Mouse (Mus musculus) CD4-positive, CD25-positive, alpha-beta regulatory T cell, adult 4 months (primary cell): ENCODE measurements around the gene Cdipt. TPM values are rescaled to one million over a fixed set of nuclear protein-coding genes. Genes with fewer than 3 reads are reported as not detected.

ENCODE experiments used
- ATAC-seq: one replicate; pipeline ENCODE4 v1.8.0; 2017
- polyA plus RNA-seq, 2 experiments: library from polyadenylated mRNA; unstranded; fragments of 100-300 nt; shearing (Covaris generic); gene quantifications; one replicate each; pipeline ENCODE4 v1.2.1; 2017

Gene Cdipt
- polyA plus RNA-seq, 2 experiments from 2014 or later: 121 to 152 TPM

- no peak for ATAC-seq
Observed at GRCm38 (mm10) chr7:127025556-127026160, 49.9 kb downstream of the Cdipt start.

GRCm38 (mm10) chr7:127026161-127026600 lies 50.5 kb downstream of the Cdipt start:
- ATAC-seq: no peak

GRCm38 (mm10) chr7:127026616-127026983 lies 50.9 kb downstream of the Cdipt start:
- no peak for ATAC-seq

GRCm38 (mm10) chr7:127026984-127027726 lies 51.4 kb downstream of the Cdipt start, which contains the start of gene Maz:
TSS of gene Maz (minus strand) at chr7:127027037.
- peak; percentile 76 for ATAC-seq

GRCm38 (mm10) chr7:127027885-127028284 lies 52.2 kb downstream of the Cdipt start:
- ATAC-seq: no peak

Other genes starting within 250 kb of the Cdipt start
- 10 to 100 TPM; 16.9 to 17.8 TPM for gene Mapk3, start 216.3 kb upstream of the Cdipt start, polyA plus RNA-seq
- gene Gdpd3, start 209.6 kb upstream of the Cdipt start, polyA plus RNA-seq: 10 to 100 TPM; 13.9 to 17.4 TPM
- gene Ypel3, start 199.0 kb upstream of the Cdipt start, polyA plus RNA-seq: 10 to 100 TPM; 58.4 to 83.8 TPM
- 1 to 10 TPM; 5.9 to 7.5 TPM for gene Tbx6, start 194.4 kb upstream of the Cdipt start, polyA plus RNA-seq
- 100 to 1,000 TPM; 139 to 140 TPM for gene Ppp4c, start 183.4 kb upstream of the Cdipt start, polyA plus RNA-seq
- not detected for gene Fam57b, start 178.2 kb upstream of the Cdipt start, polyA plus RNA-seq
- not detected for gene 4930451I11Rik, start 144.3 kb upstream of the Cdipt start, polyA plus RNA-seq
- not detected for gene Doc2a, start 128.5 kb upstream of the Cdipt start, polyA plus RNA-seq
- gene Hirip3, start 113.9 kb upstream of the Cdipt start, polyA plus RNA-seq: 10 to 100 TPM; 12.7 to 20.6 TPM
- gene Ino80e, start 113.5 kb upstream of the Cdipt start, polyA plus RNA-seq: 10 to 100 TPM; 53.9 to 55.7 TPM
- 10 to 100 TPM; 15.3 to 15.6 TPM for gene Taok2, start 91.2 kb upstream of the Cdipt start, polyA plus RNA-seq
- 10 to 100 TPM; 40.2 to 53.2 TPM for gene Tmem219, start 53.0 kb upstream of the Cdipt start, polyA plus RNA-seq
- gene Kctd13, start 47.0 kb upstream of the Cdipt start, polyA plus RNA-seq: 1 to 10 TPM; 5.5 to 8.9 TPM
- under 1 TPM; 0.48 to 0.51 TPM for gene Asphd1, start 26.3 kb upstream of the Cdipt start, polyA plus RNA-seq
- gene Sez6l2, start 25.4 kb upstream of the Cdipt start, polyA plus RNA-seq: 1 to 10 TPM; 1.5 to 1.8 TPM
- gene Cdiptos, start 184 bp downstream of the Cdipt start, polyA plus RNA-seq: 1 to 10 TPM in 1 of 2 experiments, under 1 TPM in 1; 0.32 to 1.1 TPM
- 10 to 100 TPM; 13.7 to 20.9 TPM for gene Mvp, start 38.7 kb downstream of the Cdipt start, polyA plus RNA-seq
- gene Pagr1b, start 40.6 kb downstream of the Cdipt start, polyA plus RNA-seq: 1 to 10 TPM; 1.3 to 2.4 TPM
- 10 to 100 TPM; 49.2 to 70.1 TPM for gene Pagr1a, start 41.4 kb downstream of the Cdipt start, polyA plus RNA-seq
- 10 to 100 TPM; 12.5 to 49.1 TPM for gene Gm42742, start 45.2 kb downstream of the Cdipt start, polyA plus RNA-seq
- gene Prrt2, start 45.3 kb downstream of the Cdipt start, polyA plus RNA-seq: 1 to 10 TPM; 2.6 to 3.3 TPM
- gene Maz, start 51.1 kb downstream of the Cdipt start, polyA plus RNA-seq: 10 to 100 TPM; 14.5 to 18.4 TPM
- gene Kif22, start 66.6 kb downstream of the Cdipt start, polyA plus RNA-seq: 10 to 100 TPM; 13.9 to 20.5 TPM
- gene Zg16, start 111.4 kb downstream of the Cdipt start, polyA plus RNA-seq: under 1 TPM in 1 of 2 experiments, not detected in 1; 0.81 TPM
- gene AI467606, start 115.4 kb downstream of the Cdipt start, polyA plus RNA-seq: 100 to 1,000 TPM; 274 to 321 TPM
- 10 to 100 TPM in 1 of 2 experiments, 1 to 10 TPM in 1; 7.5 to 15.2 TPM for gene Qprt, start 146.3 kb downstream of the Cdipt start, polyA plus RNA-seq
- gene Spn, start 161.9 kb downstream of the Cdipt start, polyA plus RNA-seq: 100 to 1,000 TPM; 101 to 103 TPM
- gene Cd2bp2, start 220.1 kb downstream of the Cdipt start, polyA plus RNA-seq: 10 to 100 TPM; 39.7 to 51.9 TPM
- gene Tbc1d10b, start 232.6 kb downstream of the Cdipt start, polyA plus RNA-seq: 10 to 100 TPM; 12.5 to 18.4 TPM
- gene Mylpf, start 233.0 kb downstream of the Cdipt start, polyA plus RNA-seq: 10 to 100 TPM; 25.4 to 31.5 TPM